Mouse (Mus musculus) ovary, postnatal 36 days (tissue): ENCODE data around the gene Gnb3.
"Not testable (repeated sequence)": the region's sequence is repeated elsewhere in the genome, so short reads cannot be mapped to it uniquely, and the experiment has no call there.

ENCODE experiments used
- DNase-seq: peaks from one replicate; pipeline ENCODE4 v3.0.0; 2022; ENCODE audit warnings: low spot score, mixed read lengths

Gnb3 gene

GRCm38 (mm10) chr6:124816611-124817010 is 23.5 kb downstream of the Gnb3 start:
- no peak for DNase-seq

DNA sequence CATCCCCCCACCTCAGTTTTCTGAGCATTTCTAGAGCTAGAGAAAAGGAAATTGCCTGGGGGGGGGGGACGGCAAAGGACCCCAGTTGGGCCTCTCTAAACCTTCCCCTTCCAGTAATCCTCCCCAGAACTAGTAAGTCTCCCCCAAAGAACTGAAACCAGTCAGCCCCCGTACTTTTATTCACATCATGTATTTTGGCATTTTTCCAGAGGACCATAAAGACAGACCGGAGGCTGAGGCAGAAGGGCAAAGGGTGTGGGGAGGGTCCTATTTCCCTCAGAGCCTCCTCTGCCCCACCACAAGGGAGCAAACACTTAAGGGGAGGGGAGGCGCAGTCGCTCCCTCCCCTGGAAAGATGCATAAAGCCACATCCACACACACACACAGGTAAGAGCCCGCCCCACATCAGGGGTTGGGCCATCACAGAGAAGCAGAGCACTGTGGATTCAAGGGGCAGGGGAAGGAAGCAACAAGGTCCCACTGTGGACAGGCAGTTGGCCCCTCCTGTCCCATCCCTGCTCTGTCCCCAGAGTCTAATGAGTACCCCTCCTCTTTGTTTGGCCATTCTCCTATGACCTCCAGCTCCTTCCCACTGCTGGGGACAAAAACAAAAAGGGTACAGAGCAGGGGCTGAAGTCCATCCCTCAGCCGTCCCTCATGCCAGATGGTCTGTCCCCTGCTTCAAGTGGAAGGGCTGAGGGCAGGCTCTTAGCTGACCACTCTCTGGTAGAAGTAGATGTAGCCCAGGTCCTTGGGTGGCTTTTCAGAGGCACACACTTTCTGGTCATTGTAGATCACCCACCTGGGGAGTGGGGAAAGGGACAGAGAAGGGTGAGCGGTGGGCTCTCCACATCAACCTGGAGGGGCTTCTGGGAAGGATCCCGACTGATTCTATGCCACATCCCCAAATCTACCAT is 25.0 kb downstream of the Gnb3 start:
- no peak for DNase-seq

GRCm38 (mm10) chr6:124814448-124814847 is 25.6 kb downstream of the Gnb3 start:
- DNase-seq: no peak

DNA sequence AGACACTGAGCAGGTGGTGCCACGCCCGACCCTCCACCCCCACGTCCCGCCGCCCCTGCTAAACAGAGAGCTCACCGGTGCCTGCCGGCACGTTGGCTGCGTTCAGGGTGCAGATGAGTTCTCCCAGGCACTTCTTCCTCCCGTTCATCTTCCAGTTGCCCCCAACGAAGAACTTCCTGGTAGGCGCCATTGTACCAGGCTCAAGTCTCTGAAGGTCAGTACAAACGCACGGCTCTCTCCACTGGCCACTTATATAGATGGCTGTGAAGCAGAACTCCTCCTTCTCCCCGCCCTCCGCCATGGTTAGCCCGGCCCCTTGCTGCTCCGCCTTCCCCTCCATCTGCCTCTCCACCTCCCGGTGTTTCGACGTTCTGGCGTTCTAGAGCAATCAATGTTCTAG is 26.1 kb downstream of the Gnb3 start, which contains the start of gene Tpi1:
Tpi1 (minus strand) TSS at position 364 of the 400 bp plus-strand sequence.
- DNase-seq: peak; percentile 91

GRCm38 (mm10) chr6:124813496-124813895 is 26.6 kb downstream of the Gnb3 start:
- DNase-seq: peak; percentile 64

DNA sequence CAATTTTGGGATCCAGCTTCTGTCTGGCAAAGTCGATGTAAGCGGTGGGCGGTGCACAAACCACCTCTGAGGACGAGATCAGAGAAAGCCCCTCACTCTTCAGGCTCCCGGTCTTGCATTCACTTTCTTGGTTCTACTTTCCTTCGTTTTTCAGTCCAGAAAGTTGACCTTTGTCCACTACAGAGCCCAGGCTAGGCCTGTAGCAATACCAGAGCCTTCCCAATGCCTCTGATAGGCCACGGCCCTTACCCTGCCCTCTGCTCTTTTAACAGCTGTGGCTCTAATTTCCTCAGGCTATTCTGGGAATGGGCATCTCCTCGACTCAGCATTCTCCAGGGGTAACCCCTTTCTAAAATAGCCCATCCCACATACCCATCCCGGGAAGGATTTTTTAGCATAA is 27.2 kb downstream of the Gnb3 start:
- DNase-seq: no peak

GRCm38 (mm10) chr6:124811701-124812560 is 28.1 kb downstream of the Gnb3 start:
- no peak for DNase-seq

- DNase-seq: no peak
These were observed 28.7 kb downstream of the Gnb3 start for GRCm38 (mm10) chr6:124811403-124811665.

DNA sequence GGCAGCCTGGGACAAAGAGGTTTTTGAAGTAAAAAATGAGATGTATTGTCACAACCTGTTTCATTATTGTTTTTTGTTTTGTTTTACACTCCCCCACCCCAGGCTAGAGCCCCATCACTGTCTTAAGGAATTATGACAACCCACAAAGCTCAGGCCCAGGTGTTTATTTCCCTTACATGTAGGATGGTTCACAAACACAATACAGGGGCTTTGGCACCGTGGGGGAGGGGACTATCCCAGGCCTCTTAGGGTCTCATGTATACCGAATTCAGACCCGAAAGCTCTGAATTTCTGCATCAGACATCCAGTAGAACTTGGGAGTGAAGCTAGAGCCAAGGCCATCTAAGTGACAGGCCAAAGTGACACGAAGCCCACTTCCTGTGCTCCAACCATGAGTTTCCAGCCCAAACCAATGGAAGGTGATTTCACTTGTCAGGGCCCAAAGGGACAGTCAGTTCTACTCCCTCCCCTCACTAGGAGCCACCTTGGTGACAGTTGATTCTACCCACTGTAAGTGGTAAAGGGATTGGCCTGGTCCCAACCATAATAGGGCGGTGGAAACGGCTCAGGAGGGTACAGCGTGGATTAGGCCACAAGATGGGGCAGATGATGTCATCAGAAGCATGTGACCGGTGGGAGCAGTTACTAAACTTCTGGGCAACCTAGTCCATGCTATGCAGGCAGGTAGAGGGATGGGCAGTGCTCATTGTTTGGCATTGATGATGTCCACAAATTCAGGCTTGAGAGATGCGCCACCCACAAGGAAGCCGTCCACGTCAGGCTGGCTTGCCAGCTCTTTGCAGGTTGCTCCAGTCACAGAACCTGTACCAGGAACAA is 29.3 kb downstream of the Gnb3 start:
- DNase-seq: not testable (repeated sequence)

- no peak for DNase-seq
These were observed 30.1 kb downstream of the Gnb3 start for GRCm38 (mm10) chr6:124809775-124810538.

DNA sequence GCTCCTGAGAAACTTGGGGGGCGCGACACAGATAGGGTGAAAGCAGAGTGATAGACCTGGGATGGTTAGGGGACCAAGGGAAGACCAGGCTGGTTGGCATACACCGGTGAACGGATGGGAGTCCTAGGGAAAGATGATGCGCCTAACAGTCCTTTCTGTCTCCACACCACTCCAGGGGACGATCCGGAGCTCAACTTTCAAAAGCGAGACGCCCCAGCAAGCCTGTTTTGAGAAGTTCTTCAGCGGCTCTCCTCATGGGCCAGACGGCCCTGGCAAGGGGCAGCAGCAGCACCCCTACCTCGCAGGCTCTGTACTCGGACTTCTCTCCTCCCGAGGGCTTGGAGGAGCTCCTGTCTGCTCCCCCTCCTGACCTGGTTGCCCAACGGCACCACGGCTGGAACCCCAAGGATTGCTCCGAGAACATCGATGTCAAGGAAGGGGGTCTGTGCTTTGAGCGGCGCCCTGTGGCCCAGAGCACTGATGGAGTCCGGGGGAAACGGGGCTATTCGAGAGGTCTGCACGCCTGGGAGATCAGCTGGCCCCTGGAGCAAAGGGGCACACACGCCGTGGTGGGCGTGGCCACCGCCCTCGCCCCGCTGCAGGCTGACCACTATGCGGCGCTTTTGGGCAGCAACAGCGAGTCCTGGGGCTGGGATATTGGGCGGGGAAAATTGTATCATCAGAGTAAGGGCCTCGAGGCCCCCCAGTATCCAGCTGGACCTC is 30.9 kb downstream of the Gnb3 start:
- peak; percentile 87 for DNase-seq

GRCm38 (mm10) chr6:124808358-124809012 is 31.6 kb downstream of the Gnb3 start, which contains the start of gene Spsb2:
TSS of gene Spsb2 (plus strand) at chr6:124808661.
- DNase-seq: peak; percentile 80

DNA sequence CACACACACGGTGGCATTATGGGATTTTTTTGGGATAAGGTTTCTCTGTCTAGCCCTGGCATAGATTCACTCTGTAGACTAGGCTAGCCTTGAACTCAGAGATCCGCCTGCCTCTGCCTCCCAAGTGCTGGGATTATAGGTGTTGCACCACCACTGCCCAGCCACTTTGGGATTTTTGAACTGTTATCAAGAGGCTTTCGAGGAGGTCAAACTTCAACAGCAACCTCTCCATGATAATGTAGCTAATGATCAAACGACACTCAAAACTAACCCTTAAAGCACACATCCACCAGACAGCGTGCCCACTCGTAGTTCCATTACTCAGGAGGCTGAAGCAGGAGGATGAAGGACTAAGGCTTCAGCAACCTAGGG is 32.1 kb downstream of the Gnb3 start:
- no peak for DNase-seq

DNA sequence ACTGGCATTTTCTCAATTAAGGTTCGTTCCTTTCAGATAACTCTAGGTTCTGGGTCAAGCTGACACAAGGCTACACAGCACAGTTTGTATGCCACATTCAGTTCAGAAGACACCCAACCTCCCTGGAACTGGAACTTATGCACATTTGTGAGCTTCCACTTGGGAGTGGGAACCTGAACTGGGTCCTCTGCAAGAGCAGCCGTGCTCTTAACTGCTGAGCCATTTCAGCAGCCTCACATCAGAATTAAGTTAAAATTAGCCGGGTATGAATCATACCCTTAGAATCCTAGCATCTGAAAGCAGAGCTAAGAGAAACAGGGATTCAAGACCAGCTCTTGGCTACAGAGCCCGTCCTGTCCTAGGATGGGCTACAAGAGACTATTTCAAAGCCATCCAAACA is 32.7 kb downstream of the Gnb3 start:
- no peak for DNase-seq

DNA sequence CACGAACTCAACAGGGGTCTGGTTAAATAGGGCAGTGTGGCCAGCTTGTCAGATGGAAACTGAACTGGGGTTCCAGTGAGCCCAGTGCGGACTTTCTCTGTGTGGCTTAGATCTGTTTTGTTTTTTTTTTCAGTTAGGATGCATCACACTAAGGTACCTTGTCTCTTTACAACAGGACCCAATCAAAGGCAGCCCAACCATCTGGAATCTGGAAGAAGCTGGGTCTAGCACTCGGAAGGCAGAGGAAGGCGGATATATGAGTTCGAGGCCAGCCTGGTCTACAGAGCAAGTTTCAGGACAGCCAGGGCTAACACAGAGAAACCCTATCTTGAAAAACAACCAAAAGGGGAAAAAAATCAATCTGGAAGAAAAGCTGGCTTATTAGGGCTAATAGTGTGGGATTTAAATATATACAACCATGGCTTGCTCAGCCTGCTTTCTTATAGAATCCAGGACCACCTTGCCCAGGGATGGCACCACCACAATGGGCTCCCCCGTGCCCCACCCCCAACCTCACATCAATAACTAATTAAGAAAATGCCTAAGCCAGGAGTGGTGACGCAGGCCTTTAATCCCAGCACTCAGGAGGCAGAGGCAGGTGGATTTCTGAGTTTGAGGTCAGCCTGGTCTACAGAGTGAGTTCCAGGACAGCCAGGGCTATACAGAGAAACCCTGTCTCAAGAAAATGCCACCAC is 33.5 kb downstream of the Gnb3 start:
- no peak for DNase-seq

DNA sequence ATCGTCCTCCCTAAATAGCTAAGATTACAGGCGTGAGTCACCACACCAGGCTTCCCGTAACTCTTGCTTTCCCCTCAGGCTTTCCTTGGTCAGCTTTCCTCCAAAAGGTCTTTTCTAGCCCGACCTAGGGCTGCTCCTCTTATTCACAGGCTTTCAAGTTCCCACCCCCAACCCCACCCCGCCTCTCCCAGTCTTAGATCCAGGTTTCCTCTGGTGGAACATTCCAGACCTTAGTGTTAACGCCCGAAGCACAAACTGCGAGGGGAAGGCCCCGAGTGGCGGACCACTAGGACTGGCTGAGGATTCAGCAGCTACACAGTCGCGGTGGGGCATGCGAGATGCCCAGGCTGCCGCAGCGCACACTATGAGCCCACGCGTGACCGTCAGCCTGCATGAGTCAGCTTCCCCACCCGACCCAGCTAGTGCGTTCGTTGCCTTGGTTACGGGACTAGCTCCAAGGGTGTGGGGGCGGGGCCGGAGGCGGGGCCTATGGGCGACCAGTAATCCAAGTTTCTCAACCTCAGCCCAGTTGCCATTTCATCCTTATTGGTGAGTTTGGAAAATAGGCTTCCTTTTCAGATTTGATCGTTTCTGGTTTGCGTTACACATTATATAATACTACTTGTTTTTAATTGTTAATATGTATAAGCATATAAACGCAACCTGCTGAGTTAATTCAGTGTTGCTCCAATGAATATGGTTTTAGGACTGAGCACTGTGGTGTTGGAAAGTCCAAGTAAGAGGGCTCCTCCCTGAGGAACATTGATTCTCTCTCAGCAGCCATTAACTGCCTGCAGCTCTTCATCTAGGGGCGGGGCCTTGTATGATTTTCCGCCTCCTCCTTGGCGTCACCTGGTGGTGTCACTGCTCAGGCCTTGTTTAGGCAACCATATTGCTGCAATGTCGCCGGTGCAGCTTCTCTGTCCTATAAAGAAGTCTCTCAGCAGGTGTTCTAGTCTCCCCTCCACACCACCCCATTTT is 34.4 kb downstream of the Gnb3 start:
- peak; percentile 95 for DNase-seq

DNA sequence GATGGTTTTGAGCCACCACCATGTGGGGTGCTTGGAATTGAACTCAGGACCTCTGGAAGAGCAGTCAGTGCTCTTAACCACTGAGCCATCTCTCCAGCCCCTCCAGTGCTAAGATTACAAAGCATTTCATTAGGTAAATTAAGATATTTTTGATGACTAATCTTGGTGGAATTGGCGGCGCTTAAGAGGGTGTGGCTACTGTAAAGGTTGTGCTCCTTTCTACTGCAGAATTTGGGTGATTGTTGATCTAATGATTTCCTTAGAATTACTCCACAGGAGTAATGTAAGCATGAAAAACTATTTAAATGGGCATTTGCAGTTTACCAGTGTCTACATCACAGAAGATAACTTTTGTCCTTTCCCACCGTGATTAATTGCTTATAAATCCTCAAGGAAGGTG is 35.7 kb downstream of the Gnb3 start:
- no peak for DNase-seq

DNA sequence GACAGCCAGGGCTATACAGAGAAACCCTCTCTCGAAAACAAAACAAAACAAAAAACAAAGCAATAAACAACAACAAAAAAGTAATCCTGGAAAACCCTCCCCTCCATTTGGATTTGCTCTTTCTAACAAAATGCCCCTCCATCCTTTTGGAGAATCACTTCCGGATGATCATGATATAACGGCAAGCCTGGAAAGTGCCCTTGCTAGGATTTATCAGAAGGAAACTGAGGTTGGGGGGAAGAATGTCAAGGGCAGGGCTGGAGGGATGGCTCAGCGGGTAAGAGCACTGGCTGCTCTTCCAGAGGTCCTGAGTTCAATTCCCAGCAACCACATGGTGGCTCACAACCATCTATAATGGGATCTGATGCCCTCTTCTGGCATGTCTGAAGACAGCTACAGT is 36.4 kb downstream of the Gnb3 start:
- not testable (repeated sequence) for DNase-seq
